Mouse (Mus musculus) layer of hippocampus, postnatal 10 days (tissue): ENCODE data around the gene Itpr1. TPM values are rescaled to one million over a fixed set of nuclear protein-coding genes. Genes with fewer than 3 reads are reported as not detected.

Experiments
- DNase-seq, 2 experiments: peaks; one replicate each; pipeline ENCODE4 v3.0.0; 2021; ENCODE audit warnings: low spot score in 2 of 2
- total RNA-seq, 2 experiments: library from RNA; stranded (reverse); gene quantifications; 2 replicates each; pipeline ENCODE4 v1.2.3; 2021

Itpr1 gene
- total RNA-seq, 2 experiments from 2014 or later: 79.2 to 94.8 TPM

DNA sequence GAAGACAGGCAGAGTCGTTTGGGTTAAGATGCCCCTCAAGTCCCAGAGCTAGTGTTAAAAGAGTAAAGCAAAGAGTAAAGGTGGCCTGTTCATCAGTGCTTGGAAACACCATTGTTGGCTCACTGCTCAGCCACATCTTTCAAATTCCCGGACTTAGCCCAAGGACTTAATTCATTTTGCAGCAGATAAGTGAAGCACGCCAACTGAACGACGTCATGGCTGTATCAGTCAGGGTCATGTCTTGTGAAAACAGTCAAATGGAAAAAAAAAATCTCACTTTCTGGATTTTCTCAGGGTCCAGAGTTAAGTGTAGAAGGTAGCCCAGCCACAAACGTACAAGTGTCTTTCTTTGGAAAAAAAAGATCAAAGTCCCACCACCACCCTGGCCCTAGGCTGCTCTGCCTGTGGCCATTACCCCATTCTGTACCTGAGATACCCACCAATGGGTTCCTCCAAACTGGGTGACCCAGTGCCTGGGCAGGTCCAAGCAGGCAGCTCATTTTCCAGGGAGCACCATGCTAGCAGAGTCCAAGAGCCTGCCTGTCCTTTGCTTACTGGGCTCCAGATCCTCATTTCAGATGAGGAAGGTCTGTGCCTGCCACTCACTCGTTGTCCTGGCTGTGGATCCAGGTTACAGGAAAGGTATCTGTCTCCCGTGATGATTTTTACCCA lies 251.5 kb downstream of the Itpr1 start:
- DNase-seq: no peak

DNA sequence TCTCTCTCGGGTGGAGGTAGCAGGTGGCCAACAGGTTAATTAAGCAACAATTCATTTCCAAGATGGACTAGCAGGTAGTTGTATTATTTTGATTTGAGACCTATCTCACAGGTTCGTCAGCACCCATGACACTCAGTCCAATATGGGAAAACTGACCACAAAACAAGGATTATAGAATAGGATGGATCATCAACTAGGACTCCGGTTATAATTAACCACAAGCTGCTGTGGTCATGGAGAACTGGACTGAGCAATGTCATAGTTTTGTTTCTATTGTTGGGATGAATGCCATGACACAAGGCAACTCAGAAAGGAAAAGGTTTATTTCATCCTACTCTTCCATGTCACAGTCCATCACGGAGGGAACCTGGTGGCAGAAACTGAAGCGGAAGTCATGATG lies 252.3 kb downstream of the Itpr1 start:
- no peak for DNase-seq

DNA sequence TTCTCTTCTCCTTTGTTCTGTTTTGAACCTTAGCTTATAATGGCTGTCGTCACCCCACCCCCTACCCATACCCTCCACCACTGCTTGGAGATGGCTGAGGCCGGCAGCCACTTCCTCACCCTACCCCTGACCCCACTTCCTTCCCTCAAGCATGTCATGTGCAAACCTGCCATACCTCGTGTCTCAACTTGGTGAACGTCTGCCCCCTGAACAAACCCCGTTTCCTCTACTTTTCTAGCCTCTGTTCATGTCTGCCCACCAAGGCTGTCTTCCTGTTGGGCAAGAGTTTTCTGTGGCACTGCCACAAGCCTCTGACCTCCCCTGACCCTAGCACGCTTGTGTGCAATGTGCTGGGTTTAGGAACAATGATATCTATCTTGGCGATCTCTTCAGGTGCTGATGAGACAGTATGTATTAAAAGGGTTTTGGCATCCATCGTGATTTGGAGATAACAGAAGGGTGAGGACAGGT lies 253.2 kb downstream of the Itpr1 start:
- no peak for DNase-seq

DNA sequence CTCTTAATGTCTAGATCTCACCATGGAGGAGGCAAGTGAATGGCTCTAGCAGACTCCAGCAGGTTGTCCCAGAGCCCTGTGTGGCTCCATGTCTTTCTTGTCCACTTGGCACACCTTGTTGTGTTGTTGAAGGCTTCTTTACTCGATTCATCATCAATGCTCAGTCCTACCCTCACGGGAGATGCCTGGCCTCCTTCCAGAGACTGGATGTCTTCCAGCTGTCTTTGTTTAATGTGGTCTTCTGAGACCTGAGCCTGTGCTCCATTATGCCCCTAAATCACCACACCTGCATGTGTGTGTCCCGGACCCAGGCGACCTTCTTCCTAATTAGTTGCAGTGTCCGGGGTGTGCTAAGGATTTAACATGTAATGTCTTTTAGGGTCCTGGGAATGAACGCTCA lies 254.7 kb downstream of the Itpr1 start:
- DNase-seq: no peak

DNA sequence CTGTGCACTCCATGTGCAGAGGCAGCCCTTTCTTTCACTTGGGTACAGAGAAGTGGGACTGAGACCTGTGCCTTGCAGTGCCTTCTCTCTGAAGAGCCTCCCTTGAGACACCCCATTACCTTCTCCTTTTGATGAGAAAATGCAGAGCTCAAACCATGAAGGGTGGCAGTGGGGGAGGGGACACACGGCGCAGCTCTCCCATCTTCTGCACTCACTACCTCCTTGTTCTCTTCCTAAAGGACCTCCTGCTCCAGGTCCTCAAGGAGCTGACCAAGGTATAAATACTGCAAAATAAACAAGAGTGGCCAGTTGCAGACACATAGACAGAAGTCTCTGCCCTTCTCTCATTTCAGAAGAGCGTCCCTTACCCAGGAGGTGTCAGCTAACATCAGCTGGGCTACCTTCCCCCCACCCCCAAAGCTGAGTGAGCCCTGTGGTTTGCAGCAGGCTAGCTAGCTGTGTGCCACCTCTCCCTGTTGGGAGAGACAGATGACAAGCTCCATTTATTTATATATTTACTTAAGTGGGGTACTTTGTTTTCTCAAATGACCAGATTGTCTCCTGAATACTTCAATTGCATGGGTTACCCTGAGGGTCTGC lies 255.4 kb downstream of the Itpr1 start:
- no peak for DNase-seq

DNA sequence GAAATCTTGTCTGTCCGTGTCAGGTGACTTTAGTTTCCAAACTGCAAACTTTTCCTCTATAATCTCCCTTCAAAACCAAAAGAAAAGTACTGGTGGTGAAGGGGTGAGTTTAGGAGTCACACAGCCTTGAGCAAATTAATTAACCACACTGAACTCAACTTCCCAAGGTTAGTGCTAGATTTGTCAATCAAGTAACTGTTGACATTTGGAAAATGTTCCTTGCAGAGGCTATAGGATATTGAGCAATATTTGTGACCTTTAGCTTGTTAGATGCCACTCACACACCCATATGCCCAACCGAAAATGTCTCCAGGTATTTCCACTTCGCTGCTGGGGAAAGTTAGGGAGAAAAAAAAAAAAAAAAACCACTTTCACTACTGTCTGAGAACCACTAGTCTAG lies 259.0 kb downstream of the Itpr1 start:
- no peak for DNase-seq

DNA sequence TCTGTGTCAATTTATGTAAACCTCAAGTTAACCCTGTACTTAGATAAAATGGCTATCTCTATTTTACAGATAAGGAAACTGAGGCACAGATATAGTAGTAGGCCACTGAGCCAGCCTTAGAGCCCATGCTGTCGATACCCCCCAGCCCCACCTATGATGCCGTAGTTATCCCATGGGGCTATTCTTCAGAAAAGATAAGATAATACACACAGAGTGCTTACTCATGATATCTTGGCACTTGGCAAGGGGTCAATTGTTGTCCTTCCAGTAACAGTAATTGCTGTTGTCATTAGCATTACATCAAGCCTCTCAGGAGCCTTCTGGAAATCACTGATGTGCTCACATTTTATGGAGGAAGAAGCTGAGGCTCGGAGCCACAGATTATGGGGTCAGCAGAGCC lies 259.9 kb downstream of the Itpr1 start:
- no peak for DNase-seq

DNA sequence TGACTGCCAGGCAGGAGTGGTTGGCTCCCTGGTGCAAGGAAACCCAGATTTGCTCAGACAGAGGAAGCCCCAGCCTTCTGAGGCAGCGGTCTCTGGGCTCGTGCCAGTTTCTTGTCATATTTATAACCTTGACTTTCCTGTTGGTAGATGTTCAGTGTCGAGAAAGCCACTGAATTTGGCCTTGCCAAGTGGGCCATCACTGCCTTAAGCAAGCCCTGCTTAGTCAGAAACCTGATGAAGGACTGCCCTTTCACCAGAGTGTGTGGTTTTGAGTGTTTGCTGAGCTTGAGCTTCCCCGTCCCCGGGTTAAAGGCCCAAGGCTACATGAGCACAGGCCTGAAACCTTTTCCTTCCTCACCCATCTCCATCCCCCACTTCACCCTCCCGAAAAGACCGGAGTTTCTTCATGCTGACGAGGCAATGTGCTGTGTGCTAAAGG lies 263.9 kb downstream of the Itpr1 start:
- DNase-seq: no peak

DNA sequence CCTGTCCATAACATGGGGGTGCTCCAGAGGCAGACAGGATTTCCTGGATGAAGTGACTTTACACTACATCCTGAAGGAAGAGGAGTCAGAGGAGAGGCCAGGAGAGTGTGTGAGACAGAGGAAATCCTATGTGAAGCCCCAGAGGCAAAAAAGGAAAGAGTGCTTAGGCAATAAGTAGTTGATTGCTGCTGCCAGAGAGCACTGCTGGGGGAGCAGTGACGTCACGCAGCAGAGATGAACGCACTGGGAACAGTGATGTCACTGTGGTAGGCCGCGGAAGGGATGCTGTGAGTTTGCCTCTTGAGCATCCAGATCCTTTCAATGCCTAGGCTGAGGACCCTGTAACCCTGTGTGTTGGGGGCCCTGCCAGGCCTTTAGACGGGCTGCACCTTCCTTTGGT lies 264.7 kb downstream of the Itpr1 start:
- no peak for DNase-seq

DNA sequence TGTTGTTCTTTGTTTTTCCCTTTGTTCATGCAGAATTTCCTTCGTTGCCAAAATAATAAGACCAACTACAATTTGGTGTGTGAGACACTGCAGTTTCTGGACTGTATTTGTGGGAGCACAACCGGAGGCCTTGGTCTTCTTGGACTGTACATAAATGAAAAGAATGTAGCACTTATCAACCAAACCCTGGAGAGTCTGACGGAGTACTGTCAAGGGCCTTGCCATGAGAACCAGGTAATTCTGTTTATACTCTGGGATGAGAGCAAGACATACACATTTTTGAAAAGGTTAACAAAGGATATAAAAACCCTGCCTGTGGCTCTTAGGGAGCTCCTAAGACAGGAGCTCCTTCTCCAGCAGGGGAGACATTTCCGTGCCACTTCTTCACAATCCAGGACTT lies 268.3 kb downstream of the Itpr1 start:
- DNase-seq: no peak

DNA sequence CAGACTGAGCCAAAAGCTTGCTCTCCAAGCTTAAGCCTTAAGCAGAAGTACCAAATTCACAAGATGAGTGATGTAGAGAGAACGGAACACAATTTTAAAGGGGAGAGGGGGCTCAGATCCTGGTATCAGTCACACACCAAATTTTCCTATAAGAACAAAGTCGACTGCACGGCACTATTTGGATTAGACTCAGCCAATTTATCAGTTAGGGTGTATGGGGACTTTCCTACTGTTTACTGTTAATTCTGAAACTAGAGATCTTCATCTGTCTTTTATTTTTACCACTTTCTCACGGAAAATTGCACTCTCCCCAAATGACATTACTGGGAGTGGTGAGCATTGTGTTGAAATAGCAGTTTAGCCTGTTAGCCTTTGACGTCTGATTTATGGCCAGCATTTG lies 269.6 kb downstream of the Itpr1 start:
- no peak for DNase-seq

DNA sequence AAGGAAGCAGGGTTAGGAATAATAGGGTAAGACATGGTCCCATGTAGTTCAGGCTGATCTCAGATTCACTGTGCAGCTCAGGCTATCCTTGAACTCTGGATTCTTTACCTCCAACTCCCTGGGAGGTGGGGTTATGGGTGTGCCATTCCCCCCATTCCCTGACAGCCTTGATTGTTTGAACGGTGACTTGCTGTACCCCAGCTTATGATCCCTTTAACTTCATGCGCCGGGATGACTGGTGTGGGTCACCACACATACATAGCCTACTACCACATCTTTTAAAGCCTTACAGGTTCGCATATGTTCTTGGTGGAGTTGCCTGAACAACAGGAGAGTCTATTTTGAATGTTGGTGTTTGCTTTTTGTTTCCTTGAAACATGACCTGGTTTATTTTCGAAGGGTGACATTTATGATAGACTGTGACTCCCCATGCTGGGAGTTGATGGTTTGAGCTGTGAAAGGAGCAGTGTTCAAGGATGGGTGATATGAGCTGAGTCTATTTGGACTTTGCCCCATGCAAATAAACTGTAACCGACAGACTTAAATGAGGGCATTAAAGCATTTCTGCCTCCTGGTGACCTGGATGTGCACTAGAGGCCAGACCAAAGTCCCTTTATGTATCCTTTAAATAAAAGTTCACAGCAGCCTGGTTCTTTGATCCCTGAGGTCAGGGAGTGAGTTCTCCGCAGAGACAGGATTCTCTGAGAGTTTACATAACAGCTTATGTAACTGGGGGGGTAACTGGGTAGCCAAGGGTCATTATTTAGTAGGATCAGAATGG lies 273.5 kb downstream of the Itpr1 start:
- DNase-seq: no peak

DNA sequence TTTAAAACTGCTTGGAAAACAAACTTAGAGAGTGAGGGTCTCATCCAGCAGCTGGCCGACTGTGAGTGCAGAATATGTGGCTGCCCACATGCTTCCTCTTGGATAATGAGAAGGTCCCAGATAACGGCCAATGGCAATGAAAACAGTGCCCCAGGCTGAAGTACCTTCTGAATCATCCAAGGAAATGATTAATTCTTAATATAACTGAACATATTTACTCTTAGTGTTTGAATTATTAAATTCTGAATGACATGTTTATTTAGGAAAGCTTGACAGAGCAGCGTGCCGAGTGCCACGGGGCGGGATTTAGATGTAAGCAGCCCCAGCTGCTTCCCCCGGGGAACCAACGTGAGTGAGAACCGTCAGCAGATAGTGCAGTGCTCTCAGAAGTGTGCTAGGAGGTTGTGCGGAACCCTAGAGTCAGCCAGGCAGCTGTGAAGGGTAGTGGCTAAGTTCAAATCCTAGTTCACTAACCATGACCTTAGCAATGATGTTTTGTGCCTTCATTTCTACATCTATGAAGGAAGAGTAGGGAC lies 274.5 kb downstream of the Itpr1 start:
- no peak for DNase-seq

DNA sequence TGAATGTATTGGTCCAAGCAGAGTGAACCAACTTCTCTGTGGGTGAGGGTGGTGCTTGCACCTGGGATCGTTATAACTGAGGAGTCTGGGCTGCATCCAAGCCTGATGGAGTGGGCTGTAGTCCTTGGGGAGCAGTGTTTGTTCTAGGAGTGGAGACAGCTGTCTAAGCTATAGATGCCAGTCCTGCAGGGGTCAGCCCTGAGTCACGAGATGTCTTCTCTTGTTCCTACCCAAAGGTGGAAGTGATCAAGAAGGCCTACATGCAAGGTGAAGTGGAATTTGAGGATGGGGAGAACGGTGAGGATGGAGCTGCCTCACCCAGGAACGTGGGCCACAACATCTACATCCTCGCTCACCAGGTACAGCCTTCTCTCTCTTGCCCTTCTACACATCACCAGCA lies 275.4 kb downstream of the Itpr1 start:
- DNase-seq: no peak

DNA sequence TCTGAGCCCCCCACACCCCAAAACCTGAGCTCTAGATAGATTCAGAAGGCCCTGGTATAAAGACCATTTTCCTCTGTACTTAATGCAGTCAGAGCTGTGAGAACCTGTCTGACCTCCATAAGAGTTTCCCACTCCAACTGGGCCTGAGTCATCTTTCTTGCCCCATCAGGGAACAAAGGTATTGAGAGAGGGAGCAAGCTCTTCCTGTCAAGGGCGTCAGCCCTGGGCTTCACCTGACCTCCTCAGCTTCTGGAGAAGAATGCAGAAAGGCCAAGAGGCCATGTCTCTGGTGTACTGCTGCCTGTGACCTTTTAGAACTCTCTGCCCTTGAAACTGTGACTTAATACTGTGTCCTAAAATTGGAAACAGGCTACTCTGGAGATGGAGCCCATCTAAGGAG lies 279.1 kb downstream of the Itpr1 start:
- DNase-seq: no peak

DNA sequence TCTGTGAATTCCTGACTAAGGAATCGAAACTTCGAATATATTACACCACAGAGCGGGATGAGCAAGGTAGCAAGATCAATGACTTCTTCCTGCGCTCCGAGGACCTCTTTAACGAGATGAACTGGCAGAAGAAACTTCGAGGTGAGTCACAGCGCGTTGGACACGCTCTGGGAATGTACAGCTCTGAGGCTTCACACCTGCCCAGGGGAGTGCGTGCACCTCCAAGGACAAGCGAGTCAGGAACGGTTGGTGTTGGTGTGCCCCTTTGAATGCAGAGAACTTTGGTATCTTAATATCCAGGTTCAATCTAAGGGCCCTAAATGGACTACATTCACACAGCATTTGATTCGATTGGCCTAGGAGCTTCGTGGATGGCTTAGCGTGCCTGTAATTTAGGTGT lies 280.9 kb downstream of the Itpr1 start:
- DNase-seq: no peak

DNA sequence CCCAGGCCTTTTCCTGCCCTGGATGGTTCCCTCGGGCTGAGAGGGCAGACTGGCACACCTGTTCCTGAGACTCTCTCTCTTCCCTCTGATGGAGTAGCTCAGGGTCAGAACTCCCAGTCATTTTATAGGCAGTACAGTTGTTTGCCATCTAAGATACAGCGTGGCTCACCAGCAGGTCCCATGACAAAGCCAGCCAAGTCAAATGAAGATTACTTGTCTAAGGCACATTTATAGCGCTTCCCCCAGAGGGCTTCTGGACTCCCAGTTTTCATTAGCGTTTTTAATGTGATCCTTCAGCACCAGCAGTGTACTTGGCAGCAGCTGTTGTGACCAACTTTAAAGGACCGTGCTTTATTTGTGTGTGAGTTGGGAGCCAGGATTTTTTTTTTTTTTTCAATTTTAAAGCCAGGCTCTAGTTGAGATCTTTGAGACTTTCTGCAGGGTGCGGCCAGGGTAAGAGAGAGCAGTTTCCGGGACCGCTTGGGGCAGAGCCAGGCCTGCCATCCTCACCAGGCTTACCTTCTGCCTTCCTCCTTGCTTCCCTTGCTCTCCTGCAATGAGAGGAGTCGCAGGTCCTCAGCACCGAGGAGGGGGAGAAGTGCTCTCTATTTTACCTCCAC lies 281.4 kb downstream of the Itpr1 start:
- no peak for DNase-seq

DNA sequence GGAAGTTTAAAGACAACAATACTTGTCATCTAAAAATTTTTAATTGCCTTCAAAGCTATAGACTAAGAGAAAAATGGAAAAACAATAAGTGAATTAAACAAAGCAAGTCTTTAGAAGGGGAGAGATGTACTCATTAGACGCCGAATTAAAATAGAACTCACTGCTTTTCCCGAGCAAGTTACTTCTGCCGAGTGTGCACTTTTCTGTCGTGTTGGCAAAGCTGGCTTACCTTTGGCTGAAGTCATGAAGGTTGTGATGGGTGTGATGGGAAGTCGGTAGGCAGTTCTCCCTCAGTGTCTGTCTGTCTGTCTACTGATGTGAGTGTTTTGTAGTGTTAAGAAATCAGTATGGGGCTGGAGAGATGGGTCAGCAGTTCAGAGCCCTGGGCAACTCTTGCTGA lies 282.1 kb downstream of the Itpr1 start:
- no peak for DNase-seq

DNA sequence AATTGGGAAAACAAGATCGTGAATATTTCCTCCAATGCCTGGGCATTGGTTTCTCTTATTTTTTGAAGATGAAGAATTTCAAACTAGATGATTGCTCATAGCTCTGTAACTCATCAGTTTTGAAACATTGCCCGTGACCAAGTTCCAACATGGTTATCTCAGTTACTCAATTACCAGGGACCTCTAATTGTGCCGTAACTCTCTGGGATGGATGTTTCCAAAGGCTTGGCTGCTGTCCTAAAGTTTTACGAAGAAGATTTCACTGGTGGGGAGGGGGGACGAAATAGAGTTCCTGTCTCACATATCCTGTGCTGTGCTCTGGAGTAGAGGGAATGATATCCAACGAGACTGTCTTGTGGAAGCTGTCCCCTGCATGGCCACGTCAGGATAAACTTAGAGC lies 285.2 kb downstream of the Itpr1 start:
- DNase-seq: no peak

DNA sequence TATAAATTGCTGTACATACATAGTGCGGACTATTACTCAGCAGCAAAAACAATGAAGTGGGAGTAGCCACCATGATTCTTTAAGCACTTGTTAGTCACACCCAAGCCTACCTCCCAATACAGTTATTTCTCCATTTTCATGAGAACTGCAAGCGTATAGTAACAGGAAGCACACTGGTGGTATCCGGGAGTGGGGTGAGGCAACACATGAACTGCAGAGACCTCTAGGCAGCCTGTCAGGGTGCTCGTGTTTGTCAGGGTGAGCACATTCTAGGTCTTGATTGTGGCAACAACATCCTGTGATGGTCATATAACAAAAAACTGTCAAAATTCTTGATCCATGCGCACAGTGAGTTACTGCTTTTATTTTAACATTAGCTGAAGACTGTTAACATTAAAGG lies 290.8 kb downstream of the Itpr1 start:
- no peak for DNase-seq

DNA sequence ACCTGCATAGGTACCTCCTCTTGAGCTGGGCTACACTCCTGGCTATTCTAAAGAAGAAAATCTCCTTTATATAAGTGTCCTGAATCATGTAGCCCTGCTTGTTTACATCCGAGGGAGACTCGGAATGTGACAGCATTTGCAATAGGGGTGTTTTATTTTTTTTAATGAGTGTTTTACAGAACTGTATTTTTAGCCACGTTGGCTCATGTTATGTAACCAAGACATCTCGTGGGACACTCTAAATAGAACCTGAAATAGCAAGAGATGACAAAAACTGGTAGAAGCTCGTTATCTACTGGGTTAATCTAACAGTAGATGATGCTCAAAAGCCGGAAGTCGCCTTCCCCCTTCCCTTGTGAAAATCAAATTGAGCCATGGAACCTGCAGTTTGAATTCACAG lies 291.8 kb downstream of the Itpr1 start:
- no peak for DNase-seq

DNA sequence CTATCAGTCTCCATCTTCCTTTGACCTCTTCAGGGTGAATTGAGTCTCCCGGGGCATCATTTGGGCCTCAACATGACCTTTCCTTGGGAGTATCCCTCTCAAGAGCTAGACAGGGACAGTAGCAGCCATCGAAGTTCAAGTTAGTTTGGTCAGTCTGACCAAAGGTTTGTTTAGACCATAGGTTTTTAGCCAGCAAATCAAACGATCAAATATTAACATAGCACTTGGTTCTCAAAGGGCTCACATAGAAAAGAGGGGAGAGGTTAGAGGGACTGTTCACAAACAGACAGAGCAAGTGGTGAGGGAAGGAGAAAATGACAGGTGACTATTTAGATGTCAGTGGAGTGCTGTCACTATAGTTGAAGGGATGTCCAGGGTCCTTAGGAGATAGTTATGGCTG lies 293.3 kb downstream of the Itpr1 start:
- DNase-seq: no peak
